In the genomic region with DNA sequence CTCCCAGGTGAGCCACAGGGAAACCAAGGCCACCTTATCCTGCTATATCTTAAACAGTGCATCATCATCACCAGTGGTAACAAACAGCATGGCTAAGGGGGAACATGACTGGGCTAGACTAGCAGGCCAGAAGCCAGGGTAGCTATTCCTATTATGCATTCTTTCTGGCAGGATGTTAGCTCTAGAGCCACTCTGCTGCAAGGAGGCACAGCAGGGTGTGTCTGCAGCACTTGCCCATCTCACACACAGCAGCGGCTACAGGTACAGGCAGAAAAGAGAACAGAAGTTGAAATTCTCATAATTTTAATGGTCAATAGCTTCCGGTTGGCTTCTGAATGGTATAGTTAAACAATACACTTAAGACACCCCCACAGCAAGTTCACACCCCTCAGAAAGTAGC, we compare ENCODE assay signal across 16 mouse cellular contexts.
"Had no signal": no experiment of that assay in that cellular context is flagged by ENCODE, and none has a peak within 500 bp of the region (broad histone marks: within the 10 kb centered on the region; RNA-seq: fewer than 3 reads in every experiment).

No protein-coding gene starts in this region.

- DNase-seq: kidney, postnatal 10 days; kidney, postnatal 4 days; left cerebral cortex, postnatal 4 days; lung, adult 18-20 months; lung, postnatal 36 days; retina, postnatal 1 day; right cerebral cortex, postnatal 4 days; spleen, adult 18-20 months; thymus, adult 18-20 months; thymus, postnatal 14 days had no signal

- ATAC-seq: midbrain, embryonic 15.5 days had no signal

- H3K27me3 ChIP-seq: limb, embryonic 13.5 days; midbrain, embryonic 15.5 days; neural tube, embryonic 13.5 days had no signal

- H3K27ac ChIP-seq: layer of hippocampus, adult 2 months; limb, embryonic 13.5 days; liver, embryonic 14.5 days; midbrain, embryonic 10.5 days; midbrain, embryonic 15.5 days; neural tube, embryonic 13.5 days had no signal

- H3K4me1 ChIP-seq: midbrain, embryonic 10.5 days; midbrain, embryonic 15.5 days had no signal

- H3K9me3 ChIP-seq: limb, embryonic 13.5 days; midbrain, embryonic 10.5 days; midbrain, embryonic 15.5 days; neural tube, embryonic 13.5 days had no signal

- H3K4me2 ChIP-seq: limb, embryonic 13.5 days; midbrain, embryonic 15.5 days; neural tube, embryonic 13.5 days had no signal

- H3K9ac ChIP-seq: limb, embryonic 13.5 days; liver, embryonic 14.5 days; midbrain, embryonic 15.5 days; neural tube, embryonic 13.5 days had no signal

- H3K4me3 ChIP-seq: layer of hippocampus, adult 2 months; limb, embryonic 13.5 days; midbrain, embryonic 10.5 days; midbrain, embryonic 15.5 days; neural tube, embryonic 13.5 days had no signal
